Mouse (Mus musculus): Measurements from ENCODE around the gene Tacc3.

- no peak for TF ChIP-seq POLR2A (IDR thresholded peaks at IDR 0.05; ENCODE audit: borderline replicate concordance, extremely low read depth, insufficient read depth, insufficient read length, poor library complexity, severe bottlenecking)
- no peak for TF ChIP-seq CTCF (IDR thresholded peaks at IDR 0.05; ENCODE audit: borderline replicate concordance, extremely low read depth, insufficient read depth, insufficient read length)
Measured at GRCm38 (mm10) chr5:33712550-33712949, 54.6 kb downstream of the Tacc3 start.

All from brain, embryonic 14.5 days (tissue).